Mouse (Mus musculus) G1E (cell line): ENCODE measurements around the gene Fhdc1.

Experiments
- CTCF ChIP-seq: IDR thresholded peaks from 2 replicates; pipeline ENCODE4 v1.5.1; 2012; ENCODE audit warnings: low read depth, low read length, inconsistent platforms, mixed read lengths
- GATA1 ChIP-seq: IDR thresholded peaks from 2 replicates; pipeline ENCODE4 v1.6.1; 2012; ENCODE audit warnings: borderline replicate concordance, low read length, inconsistent platforms, mixed read lengths
- POLR2AphosphoS5 ChIP-seq: IDR thresholded peaks from 2 replicates; pipeline ENCODE4 v1.6.1; 2012; ENCODE audit warnings: low read depth, low read length, inconsistent platforms; ENCODE audit not compliant: insufficient replicate concordance
- TAL1 ChIP-seq: conservative IDR thresholded peaks from 2 replicates; pipeline ENCODE4 v1.6.1; 2012; ENCODE audit warnings: low read depth, low read length, inconsistent platforms, mixed read lengths

- TF ChIP-seq CTCF = no peak
- no peak for TF ChIP-seq GATA1
- TF ChIP-seq TAL1 = no peak
- no peak for TF ChIP-seq POLR2AphosphoS5
Observed at GRCm38 (mm10) chr3:84500491-84500890, 20.3 kb upstream of the Fhdc1 start.
